Mouse (Mus musculus) liver, postnatal 0 days (tissue): ENCODE results near the gene Hmx3. TPM values are rescaled to one million over a fixed set of nuclear protein-coding genes. Genes with fewer than 3 reads are reported as not detected.

Source experiments
- ATAC-seq: fragments of 200-750 bp; cut with Nextera tagmentation; 2 replicates; pipeline ENCODE4 v1.8.0; 2017; ENCODE audit warnings: mild to moderate bottlenecking, moderate library complexity
- DNase-seq: peaks from one replicate; pipeline ENCODE4 v3.0.0-alpha.2; 2016
- H3K27ac ChIP-seq: fragments of 300-500 bp; sonication (generic); 2 replicates; pipeline ENCODE4 v1.5.1; 2014; ENCODE audit warnings: antibody characterized with exemption, moderate library complexity, mild to moderate bottlenecking, low read depth
- H3K27me3 ChIP-seq: fragments of 300-500 bp; sonication (generic); 2 replicates; pipeline ENCODE4 v1.6.1; 2014; ENCODE audit warnings: low read length, control low read depth, mixed read lengths; ENCODE audit not compliant: insufficient read depth
- H3K36me3 ChIP-seq: fragments of 300-500 bp; sonication (generic); replicated peaks from 2 replicates; pipeline ENCODE4 v1.6.1; 2014; ENCODE audit warnings: mild to moderate bottlenecking, control low read depth, low read length, moderate library complexity, mixed read lengths; ENCODE audit not compliant: insufficient read depth
- H3K4me1 ChIP-seq: fragments of 300-500 bp; sonication (generic); 2 replicates; pipeline ENCODE4 v1.6.1; 2014; ENCODE audit warnings: antibody characterized with exemption, mild to moderate bottlenecking, control low read depth; ENCODE audit not compliant: insufficient read depth
- H3K4me2 ChIP-seq: fragments of 300-500 bp; sonication (generic); 2 replicates; pipeline ENCODE4 v1.6.1; 2014; ENCODE audit warnings: low read depth, mild to moderate bottlenecking, low read length, moderate library complexity, mixed read lengths
- H3K4me3 ChIP-seq: fragments of 300-500 bp; sonication (generic); 2 replicates; pipeline ENCODE4 v1.5.1; 2014; ENCODE audit warnings: low read depth, low read length
- H3K9ac ChIP-seq: fragments of 300-500 bp; sonication (generic); replicated peaks from 2 replicates; pipeline ENCODE4 v1.6.1; 2014; ENCODE audit warnings: mild to moderate bottlenecking, moderate library complexity
- H3K9me3 ChIP-seq: fragments of 300-500 bp; sonication (generic); 2 replicates; pipeline ENCODE4 v1.6.1; 2016; ENCODE audit warnings: mild to moderate bottlenecking, control low read depth, low read length, mixed read lengths
- CTCF ChIP-seq: sonication (generic); IDR thresholded peaks from 2 replicates; pipeline ENCODE4 v1.5.1; 2016; ENCODE audit warnings: antibody characterized with exemption, low read depth
- EP300 ChIP-seq: IDR thresholded peaks from 2 replicates; pipeline ENCODE4 v1.6.1; 2016; ENCODE audit warnings: antibody characterized with exemption, low read depth, mild to moderate bottlenecking
- WGBS: fragments of 180-500 bp; shearing (Covaris S2); extraction: QIAGEN DNeasy Blood & Tissue Kit; methylation state at CpG from one replicate; pipeline ENCODE4 v1.1.7; 2014; ENCODE audit not compliant: insufficient replicate concordance; 5-methylcytosine and 5-hydroxymethylcytosine counted together
- polyA plus RNA-seq: library from polyadenylated mRNA; unstranded; fragments of >200 nt; fragmentation: Nextera tagmentation; extraction: Ambion mirVana; gene quantifications from 2 replicates; pipeline ENCODE4 v1.2.1, GENCODE M21; 2015

Gene Hmx3
- polyA plus RNA-seq, 1 experiment from 2014 or later, result not detected

DNA sequence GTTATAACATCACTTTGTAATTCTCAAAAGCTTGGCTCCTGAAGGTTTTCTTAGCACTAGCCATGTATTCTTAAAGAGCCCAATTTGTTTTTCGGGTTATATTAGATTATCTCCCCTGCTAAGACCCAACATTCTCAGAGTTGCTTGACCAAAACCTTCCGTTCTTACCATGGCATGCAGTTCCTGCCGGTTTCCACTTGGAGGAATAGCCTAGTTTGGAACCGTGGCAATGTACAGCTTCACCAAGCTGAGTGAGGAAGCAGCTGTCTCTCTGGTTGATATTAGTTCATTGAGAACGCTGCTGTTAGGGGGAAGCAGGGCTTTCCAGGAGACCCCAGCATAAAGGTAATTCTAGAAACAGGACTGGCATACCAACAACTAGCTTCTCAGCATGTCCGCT, 32.6 kb downstream of the Hmx3 start:
- ATAC-seq (no peak), DNase-seq (no peak)
- no peaks in the 10 kb centered on the region for H3K27me3 ChIP-seq
- H3K9ac ChIP-seq, result no peak overlapping the region
- TF ChIP-seq CTCF, result no peak
- TF ChIP-seq EP300, result no peak
- 81% methylated on average over 6 of the region's 6 CpGs for WGBS
- no peak overlapping the region for H3K27ac ChIP-seq
- no peaks in the 10 kb centered on the region for H3K9me3 ChIP-seq
- H3K4me2 ChIP-seq, result no peak overlapping the region
- no peak overlapping the region for H3K4me3 ChIP-seq
- peaks cover 34% of the 10 kb centered on the region for H3K36me3 ChIP-seq
- H3K4me1 ChIP-seq, result no peaks in the 10 kb centered on the region

- no peak overlapping the region for H3K4me3 ChIP-seq
- H3K4me1 ChIP-seq, result no peaks in the 10 kb centered on the region
- no peak for ATAC-seq
- no peak overlapping the region for H3K9ac ChIP-seq
- TF ChIP-seq CTCF (no peak), EP300 (no peak)
- H3K27me3 ChIP-seq, result no peaks in the 10 kb centered on the region
- H3K4me2 ChIP-seq, result no peak overlapping the region
- no peak overlapping the region for H3K27ac ChIP-seq
- H3K36me3 ChIP-seq, result no peaks in the 10 kb centered on the region
- WGBS, result 70% methylated on average over 9 of the region's 9 CpGs
- no peak for DNase-seq
- H3K9me3 ChIP-seq, result no peaks in the 10 kb centered on the region
Observed at GRCm38 (mm10) chr7:131582178-131582577, 39.5 kb downstream of the Hmx3 start.

- Histone ChIP-seq H3K9me3 (no peaks in the 10 kb centered on the region), H3K4me1 (no peaks in the 10 kb centered on the region), H3K27me3 (no peaks in the 10 kb centered on the region), H3K36me3 (no peaks in the 10 kb centered on the region), H3K27ac (no peak overlapping the region), H3K4me3 (no peak overlapping the region), H3K9ac (no peak overlapping the region), H3K4me2 (no peak overlapping the region)
- TF ChIP-seq EP300 (no peak), CTCF (no peak)
- 83% methylated on average over 5 of the region's 5 CpGs for WGBS
- ATAC-seq, result no peak
- DNase-seq, result no peak
Observed at GRCm38 (mm10) chr7:131585551-131585950, 42.9 kb downstream of the Hmx3 start.

Other genes starting within 250 kb of the Hmx3 start
- gene Cuzd1, start 220.6 kb upstream of the Hmx3 start, polyA plus RNA-seq, result 0.05 TPM in 1 of 2 replicates, not detected in the other
- gene Fam24b, start 213.4 kb upstream of the Hmx3 start, polyA plus RNA-seq, result not detected in 2 replicates
- gene Fam24a, start 209.0 kb upstream of the Hmx3 start, polyA plus RNA-seq, result not detected in 2 replicates
- 4.7 and 5.6 TPM in 2 replicates for gene 2310057M21Rik, start 180.1 kb upstream of the Hmx3 start, polyA plus RNA-seq
- 19.5 and 20.4 TPM in 2 replicates for gene Pstk, start 171.7 kb upstream of the Hmx3 start, polyA plus RNA-seq
- gene Ikzf5, start 132.3 kb upstream of the Hmx3 start, polyA plus RNA-seq, result 4.8 and 5.4 TPM in 2 replicates
- gene Acadsb, start 132.3 kb upstream of the Hmx3 start, polyA plus RNA-seq, result 27.1 and 28.2 TPM in 2 replicates
- gene Hmx2, start 5.9 kb downstream of the Hmx3 start, polyA plus RNA-seq, result not detected in 2 replicates
- gene Bub3, start 17.4 kb downstream of the Hmx3 start, polyA plus RNA-seq, result 65.9 and 67.0 TPM in 2 replicates